Mouse (Mus musculus) CD4-positive naive resting alpha-beta T cell, adult 76 days (primary cell): ENCODE measurements around the gene Dazap2. TPM values are rescaled to one million over a fixed set of nuclear protein-coding genes. Genes with fewer than 3 reads are reported as not detected.

Source experiments
- total RNA-seq: library from RNA; stranded (reverse); gene quantifications from one replicate; pipeline ENCODE4 v1.2.4, GENCODE M21; 2023

Dazap2 gene
- 399 TPM for total RNA-seq

DNA sequence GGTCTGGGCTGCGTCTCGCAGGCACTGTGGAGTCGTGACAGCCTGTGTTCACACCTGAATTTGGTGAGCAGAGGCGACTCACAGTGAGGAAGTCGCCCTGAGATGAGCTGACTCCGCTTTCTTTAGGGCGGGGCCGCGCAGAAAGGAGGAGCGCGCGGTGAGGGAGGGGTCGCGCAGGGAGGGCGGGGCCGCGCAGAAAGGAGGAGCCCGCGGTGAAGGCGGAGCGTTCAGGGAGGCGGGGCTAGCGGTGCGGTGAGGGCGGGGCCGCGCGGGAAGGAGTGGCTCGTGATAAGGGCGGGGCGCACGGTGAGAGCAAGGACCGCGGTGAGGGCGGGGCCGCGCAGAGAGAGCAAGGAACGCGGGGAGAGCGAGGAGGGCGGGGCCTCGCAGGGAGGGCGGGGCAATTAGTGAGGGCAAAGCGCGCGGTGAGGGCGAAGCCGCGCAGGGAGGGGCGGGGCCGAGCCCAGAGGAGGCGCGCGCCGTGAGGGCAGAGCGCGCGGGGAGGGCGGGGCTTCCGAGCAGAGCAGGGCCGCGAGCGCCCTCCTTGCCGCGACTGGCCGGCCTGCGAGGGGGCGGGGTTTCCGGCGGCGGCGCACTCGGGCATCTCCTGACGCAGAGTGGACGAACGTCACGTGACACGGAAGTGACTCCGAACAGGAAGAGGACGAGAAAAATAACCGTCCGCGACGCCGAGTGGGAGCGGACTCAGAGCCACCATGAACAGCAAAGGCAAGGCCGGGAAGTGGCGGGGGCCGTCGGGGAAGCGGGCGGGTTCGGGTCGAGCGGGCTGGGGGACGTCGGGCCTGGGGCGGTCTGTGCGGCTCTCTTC, at the start of gene Dazap2:
Dazap2 (plus strand) TSS at position 354 of the 829 bp plus-strand sequence.

DNA sequence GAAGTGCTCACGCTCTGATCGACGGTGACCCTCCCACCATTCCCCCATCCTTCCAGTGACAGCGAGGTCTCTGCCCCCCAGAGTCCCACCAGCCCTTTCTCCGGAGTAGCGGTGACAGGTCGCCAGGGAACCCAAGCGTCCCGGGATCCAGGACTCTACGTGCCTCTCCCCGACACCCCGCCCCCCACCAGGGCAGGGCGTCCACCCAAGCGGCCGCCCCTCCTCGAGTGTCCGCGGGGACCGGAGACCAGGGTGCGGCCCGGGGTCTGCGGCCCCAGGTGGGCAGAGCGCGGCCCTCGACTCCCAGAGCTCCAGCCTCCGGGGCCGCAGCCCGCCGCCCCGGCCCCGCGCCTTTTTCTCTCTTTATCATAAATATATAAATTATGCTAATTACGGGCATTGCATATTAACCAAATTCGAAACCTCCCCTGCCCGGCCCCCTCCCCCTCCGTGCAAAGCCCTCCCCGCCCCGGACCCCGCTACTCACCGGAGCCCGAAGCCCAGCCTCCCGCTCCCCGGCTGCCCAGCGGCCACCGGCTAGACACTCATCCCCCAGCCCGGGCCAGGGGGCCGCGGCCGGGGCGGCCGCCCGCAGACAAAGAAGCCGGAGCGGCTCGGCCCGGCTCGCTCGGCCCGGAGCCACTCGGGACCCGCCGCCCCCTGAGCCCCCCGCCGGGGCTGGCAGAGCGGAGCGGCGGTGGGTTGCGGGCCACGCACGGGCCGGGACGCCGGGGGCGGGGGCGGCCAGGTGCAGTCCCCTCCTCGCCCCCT, 15.7 kb upstream of the Dazap2 start, which contains the start of gene Pou6f1:
Pou6f1 (minus strand) TSS at position 709 of the 771 bp plus-strand sequence.

DNA sequence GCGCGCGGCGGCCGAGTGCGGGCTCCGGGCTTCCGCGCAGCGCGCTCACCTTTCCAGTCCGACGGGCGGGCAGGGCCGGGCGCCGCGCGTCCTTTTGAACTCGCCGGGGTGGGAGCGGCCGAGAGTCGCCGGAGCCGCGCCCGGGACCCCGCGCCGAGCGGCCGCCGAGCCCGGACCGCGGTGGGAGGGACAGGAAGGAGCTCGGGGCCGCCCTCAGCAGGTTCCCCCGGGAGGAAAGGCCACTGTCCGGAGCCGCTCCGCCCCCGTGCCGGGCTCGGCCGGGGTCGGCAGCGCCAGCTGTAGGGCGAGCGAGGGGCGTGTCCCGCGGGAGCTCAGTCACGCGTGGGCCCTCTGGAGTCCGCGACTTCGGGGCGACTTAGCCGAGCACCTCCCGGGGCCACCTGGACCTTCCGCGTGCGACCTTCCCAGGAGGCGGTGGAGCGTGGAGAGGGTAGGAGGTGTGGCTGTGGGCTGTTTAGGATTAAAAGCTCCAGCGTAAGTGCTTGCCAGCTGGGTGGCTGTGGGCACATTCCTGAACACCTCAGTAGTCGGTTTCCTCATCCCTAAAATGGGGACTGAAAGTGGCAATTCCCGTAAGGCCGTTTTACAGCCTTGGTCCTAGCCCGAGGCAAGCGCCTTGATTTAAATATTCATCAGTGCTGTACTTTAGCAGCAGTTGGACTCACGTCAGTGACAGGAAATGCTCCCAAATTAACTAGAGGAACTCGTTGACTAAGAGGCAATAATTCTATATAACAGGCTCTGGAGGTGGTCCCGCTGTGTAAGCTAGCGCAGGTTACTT, 21.8 kb downstream of the Dazap2 start, which contains the start of gene Smagp:
Smagp (minus strand) TSS at position 241 of the 802 bp plus-strand sequence.

DNA sequence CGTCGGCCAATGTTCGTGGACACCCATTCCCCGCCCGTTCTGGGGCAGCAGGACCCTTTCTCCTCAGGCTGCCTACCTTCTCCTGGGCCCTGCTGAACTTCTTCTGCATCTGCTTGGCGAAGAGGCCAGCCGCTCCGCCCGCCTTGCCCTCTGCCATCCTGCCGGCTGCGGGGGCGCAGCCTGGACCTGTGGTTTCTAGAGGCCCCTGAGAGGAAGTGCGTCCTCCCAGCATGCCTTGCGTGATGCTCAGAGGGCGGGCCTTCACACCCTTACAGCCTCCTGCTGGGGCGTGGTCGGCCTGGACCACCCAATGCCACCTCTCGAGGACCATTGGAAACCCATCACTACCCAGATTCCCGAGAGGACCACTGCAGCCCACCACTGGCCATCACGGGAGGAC, 54.2 kb downstream of the Dazap2 start, which contains the start of gene Bin2:
Bin2 (minus strand) TSS at position 217 of the 400 bp plus-strand sequence.

Other genes with a start within 250 kb of the Dazap2 start
- gene Gm5475, start 193.2 kb upstream of the Dazap2 start, total RNA-seq, result not detected
- 30.8 TPM for gene Slc11a2, start 190.3 kb upstream of the Dazap2 start, total RNA-seq
- gene Letmd1, start 146.3 kb upstream of the Dazap2 start, total RNA-seq, result 45.9 TPM
- gene Csrnp2, start 119.9 kb upstream of the Dazap2 start, total RNA-seq, result 9.7 TPM
- gene Tfcp2, start 63.3 kb upstream of the Dazap2 start, total RNA-seq, result 11.0 TPM
- gene Pou6f1, start 15.4 kb upstream of the Dazap2 start, total RNA-seq, result 62.3 TPM
- 4.6 TPM for gene Smagp, start 21.6 kb downstream of the Dazap2 start, total RNA-seq
- gene Bin2, start 54.2 kb downstream of the Dazap2 start, total RNA-seq, result 329 TPM
- 3.3 TPM for gene Cela1, start 72.6 kb downstream of the Dazap2 start, total RNA-seq
- 185 TPM for gene Galnt6, start 114.0 kb downstream of the Dazap2 start, total RNA-seq
- gene Slc4a8, start 146.4 kb downstream of the Dazap2 start, total RNA-seq, result 10.0 TPM